Mouse (Mus musculus) E14TG2a.4 (cell line): ENCODE measurements at regions not wholly inside any gene's neighbourhood (a gene's known extent, or its start where the extent isn't known, plus 50 kb on each side); places are given as distances from the start of the nearest gene placed in this dataset.

Experiments
- CTCF ChIP-seq: conservative IDR thresholded peaks from 2 replicates; pipeline ENCODE4 v1.5.1; 2014; ENCODE audit warnings: low read length
- POU5F1 ChIP-seq: IDR thresholded peaks from 2 replicates; pipeline ENCODE4 v1.6.1; 2014; ENCODE audit warnings: low read length, borderline replicate concordance

GRCm38 (mm10) chr8:127771781-127772180 is 586.6 kb upstream of the Nrp1 start:
- TF ChIP-seq CTCF (no peak), POU5F1 (no peak)
